Mouse (Mus musculus): ENCODE measurements around the gene Arid5b. TPM values are rescaled to one million over a fixed set of nuclear protein-coding genes. Genes with fewer than 3 reads are reported as not detected.
A peak's percentile ranks its signal among the peaks of the same experiment; 100 is the strongest.

Arid5b gene
- polyA plus RNA-seq, 1 experiment = 4.5 TPM

DNA sequence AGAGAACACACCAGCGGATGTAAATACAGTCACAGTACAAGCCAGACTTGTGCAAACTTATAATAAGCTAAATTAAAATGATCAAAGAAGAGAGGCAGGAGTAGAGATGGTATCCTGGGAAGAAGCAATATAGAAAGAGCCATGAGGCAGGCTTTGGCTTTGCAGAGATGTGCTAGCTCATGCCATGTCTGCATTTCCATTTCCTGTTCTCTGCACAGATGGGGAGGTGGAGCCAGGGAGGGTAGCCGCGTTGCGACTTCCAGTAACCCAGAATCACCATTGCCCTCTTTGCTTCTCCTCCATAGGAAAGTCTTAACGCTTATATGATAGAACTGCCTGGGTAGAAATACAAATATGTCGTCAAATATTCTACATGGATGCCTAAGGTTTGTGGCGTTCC, 74.7 kb downstream of the Arid5b start:
- 59% methylated on average over 7 of the region's 7 CpGs for WGBS
- TF ChIP-seq CTCF (IDR thresholded peaks at IDR 0.05; ENCODE audit: extremely low read depth, insufficient read depth, insufficient read length, insufficient replicate concordance) = no peak
- no peak for TF ChIP-seq POLR2A (IDR thresholded peaks at IDR 0.05; ENCODE audit: low read depth, low read length)
- no peak overlapping the region for H3K27ac ChIP-seq (ENCODE audit: insufficient read depth, low read length)
- peaks cover 2% of the 10 kb centered on the region; the same call in 1 of the 2 replicates for H3K36me3 ChIP-seq (ENCODE audit: control insufficient read depth, insufficient read depth, low read length)
- no peak for DNase-seq (ENCODE audit: low read depth in 1 of 2, low spot score in 2 of 2)
- no peaks in the 10 kb centered on the region for H3K27me3 ChIP-seq (ENCODE audit: control insufficient read depth, insufficient read depth, low read length)
- H3K4me3 ChIP-seq (ENCODE audit: extremely low read depth, insufficient read depth, insufficient read length) = no peak overlapping the region
- H3K4me1 ChIP-seq (ENCODE audit: control insufficient read depth, insufficient read depth, insufficient read length) = no peaks in the 10 kb centered on the region

DNA sequence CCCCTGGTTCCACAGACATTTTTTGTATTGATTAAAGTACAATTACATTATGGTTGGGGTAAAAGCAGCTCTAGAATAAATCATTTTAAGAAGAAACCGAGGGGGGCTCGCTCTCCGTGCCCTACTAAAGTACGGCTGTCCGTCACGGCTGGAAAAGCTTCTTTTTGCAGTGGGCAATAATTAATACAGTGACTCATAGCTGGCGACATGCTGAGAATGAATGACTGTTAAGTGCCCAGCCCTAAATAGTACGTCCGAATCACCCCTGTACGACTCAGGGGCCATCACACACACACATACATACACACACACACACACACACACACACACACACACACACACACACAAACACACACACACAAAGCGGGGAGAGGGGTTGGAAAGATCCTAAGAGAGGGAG, 75.2 kb downstream of the Arid5b start:
- H3K36me3 ChIP-seq (ENCODE audit: control insufficient read depth, insufficient read depth, low read length) = peaks cover 2% of the 10 kb centered on the region; the same call in 1 of the 2 replicates
- 92% methylated on average over 11 of the region's 11 CpGs for WGBS
- H3K27ac ChIP-seq (ENCODE audit: insufficient read depth, low read length) = no peak overlapping the region
- H3K4me1 ChIP-seq (ENCODE audit: control insufficient read depth, insufficient read depth, insufficient read length) = no peaks in the 10 kb centered on the region
- DNase-seq (ENCODE audit: low read depth in 1 of 2, low spot score in 2 of 2) = no peak
- H3K27me3 ChIP-seq (ENCODE audit: control insufficient read depth, insufficient read depth, low read length) = no peaks in the 10 kb centered on the region
- no peak for TF ChIP-seq POLR2A (IDR thresholded peaks at IDR 0.05; ENCODE audit: low read depth, low read length)
- H3K4me3 ChIP-seq (ENCODE audit: extremely low read depth, insufficient read depth, insufficient read length) = no peak overlapping the region

DNA sequence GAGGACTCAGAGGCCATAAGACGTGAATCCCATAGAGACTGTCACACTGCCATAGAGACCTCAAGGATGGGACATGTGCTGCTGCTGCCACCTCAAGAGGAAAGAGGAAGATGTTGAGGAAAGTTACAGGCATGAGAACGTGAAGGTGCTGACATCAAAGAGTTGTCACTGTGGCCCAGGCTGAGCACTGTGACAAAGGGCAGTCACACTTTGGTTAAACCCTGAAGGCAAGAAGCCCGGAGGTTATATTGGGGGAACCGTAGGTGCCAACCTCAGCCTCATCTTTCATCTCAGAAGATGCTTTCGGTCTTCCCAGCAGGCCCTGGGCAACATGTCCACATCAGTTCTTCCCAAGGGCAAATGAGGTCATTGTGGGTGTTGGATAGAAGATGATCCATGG, 79.1 kb downstream of the Arid5b start:
- Histone ChIP-seq H3K27ac (ENCODE audit: insufficient read depth, low read length) (no peak overlapping the region), H3K4me3 (ENCODE audit: extremely low read depth, insufficient read depth, insufficient read length) (no peak overlapping the region), H3K4me1 (ENCODE audit: control insufficient read depth, insufficient read depth, insufficient read length) (no peaks in the 10 kb centered on the region), H3K36me3 (ENCODE audit: control insufficient read depth, insufficient read depth, low read length) (peaks cover 4% of the 10 kb centered on the region; the same call in 1 of the 2 replicates), H3K27me3 (ENCODE audit: control insufficient read depth, insufficient read depth, low read length) (no peaks in the 10 kb centered on the region; the same call in 1 of the 2 replicates)
- no peak for TF ChIP-seq CTCF (IDR thresholded peaks at IDR 0.05; ENCODE audit: extremely low read depth, insufficient read depth, insufficient read length, insufficient replicate concordance)
- 85% methylated on average over 5 of the region's 5 CpGs for WGBS
- DNase-seq (ENCODE audit: low read depth in 1 of 2, low spot score in 2 of 2) = no peak

DNA sequence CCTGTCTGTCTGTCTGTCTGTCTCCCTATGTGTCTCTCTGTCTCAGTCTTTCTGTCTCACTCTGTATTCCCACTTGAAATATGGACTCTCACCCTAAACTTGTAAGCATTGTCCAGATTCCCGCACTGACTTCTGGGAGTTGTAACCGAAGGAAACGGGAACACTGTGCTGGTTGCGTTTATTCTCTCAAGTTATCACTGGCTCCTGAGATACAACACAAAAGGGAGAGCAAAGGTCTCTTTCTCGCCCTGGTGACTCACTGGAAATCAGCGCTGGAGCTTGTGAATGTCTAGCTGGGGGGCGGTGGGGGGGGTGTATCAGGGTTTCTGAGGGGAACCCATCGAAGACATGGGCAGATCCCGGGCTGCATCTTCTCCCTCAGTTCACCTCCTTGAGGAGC, 82.2 kb downstream of the Arid5b start:
- H3K27ac ChIP-seq (ENCODE audit: insufficient read depth, low read length) = no peak overlapping the region
- H3K36me3 ChIP-seq (ENCODE audit: control insufficient read depth, insufficient read depth, low read length) = peaks cover 1% of the 10 kb centered on the region; the same call in 1 of the 2 replicates
- peaks cover 6% of the 10 kb centered on the region; the same call in 1 of the 2 replicates for H3K4me1 ChIP-seq (ENCODE audit: control insufficient read depth, insufficient read depth, insufficient read length)
- no peaks in the 10 kb centered on the region; the same call in 1 of the 2 replicates for H3K27me3 ChIP-seq (ENCODE audit: control insufficient read depth, insufficient read depth, low read length)
- no peak for DNase-seq (ENCODE audit: low read depth in 1 of 2, low spot score in 2 of 2)
- 92% methylated on average over 9 of the region's 9 CpGs for WGBS
- H3K4me3 ChIP-seq (ENCODE audit: extremely low read depth, insufficient read depth, insufficient read length) = no peak overlapping the region
- TF ChIP-seq POLR2A (IDR thresholded peaks at IDR 0.05; ENCODE audit: low read depth, low read length) = no peak
- TF ChIP-seq CTCF (IDR thresholded peaks at IDR 0.05; ENCODE audit: extremely low read depth, insufficient read depth, insufficient read length, insufficient replicate concordance) = no peak

DNA sequence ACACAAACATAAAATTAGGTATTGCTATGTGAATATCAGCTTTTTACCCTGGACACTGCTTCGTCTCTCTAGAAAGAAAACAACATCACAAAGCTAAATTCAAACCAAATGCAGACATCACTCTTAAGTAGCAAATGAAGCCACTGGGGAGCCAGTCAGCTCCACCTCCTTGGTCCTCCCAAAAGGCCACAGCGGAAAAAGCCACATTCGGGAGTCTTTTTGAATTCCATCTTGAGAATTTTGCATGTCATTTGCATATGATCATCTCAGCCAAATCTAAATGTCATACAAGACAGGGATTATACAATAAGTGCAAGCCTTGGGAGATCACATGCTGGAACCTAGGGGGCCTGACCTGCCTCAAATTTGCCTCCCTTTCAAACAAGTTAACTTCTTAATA, 85.0 kb downstream of the Arid5b start:
- 84% methylated on average over 3 of the region's 3 CpGs for WGBS
- no peak for DNase-seq (ENCODE audit: low read depth in 1 of 2, low spot score in 2 of 2)
- no peaks in the 10 kb centered on the region; the same call in 1 of the 2 replicates for H3K27me3 ChIP-seq (ENCODE audit: control insufficient read depth, insufficient read depth, low read length)
- 0 out of 2 replicates have a peak, but pooled peaks cover 1% of the 10 kb centered on the region for H3K36me3 ChIP-seq (ENCODE audit: control insufficient read depth, insufficient read depth, low read length)
- peaks cover 6% of the 10 kb centered on the region; the same call in 1 of the 2 replicates for H3K4me1 ChIP-seq (ENCODE audit: control insufficient read depth, insufficient read depth, insufficient read length)
- TF ChIP-seq CTCF (IDR thresholded peaks at IDR 0.05; ENCODE audit: extremely low read depth, insufficient read depth, insufficient read length, insufficient replicate concordance) (no peak), POLR2A (IDR thresholded peaks at IDR 0.05; ENCODE audit: low read depth, low read length) (no peak)
- H3K27ac ChIP-seq (ENCODE audit: insufficient read depth, low read length) = no peak overlapping the region
- H3K4me3 ChIP-seq (ENCODE audit: extremely low read depth, insufficient read depth, insufficient read length) = no peak overlapping the region

DNA sequence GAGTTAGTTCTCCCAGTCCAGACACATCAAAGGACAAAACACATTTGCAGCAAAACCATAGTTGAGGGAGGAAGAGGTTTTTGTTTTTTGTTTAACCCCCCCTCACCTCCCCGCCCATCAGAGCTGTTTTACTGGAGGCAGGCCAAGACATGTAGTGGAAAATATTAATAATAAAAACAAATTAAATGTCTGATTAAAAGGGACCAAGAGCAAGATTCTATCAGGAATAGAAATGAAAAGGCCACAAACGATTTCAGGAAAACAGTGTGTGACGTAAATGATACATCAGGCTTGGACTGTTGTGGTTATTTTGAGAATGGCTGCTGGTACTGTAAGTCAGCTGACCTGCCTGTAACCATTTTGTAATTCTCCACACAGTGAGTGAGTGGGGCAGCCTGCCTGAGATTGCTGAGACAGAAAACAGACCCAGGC, 85.7 kb downstream of the Arid5b start:
- DNase-seq (ENCODE audit: low read depth in 1 of 2, low spot score in 2 of 2) = peak in 1 of 2 experiments; percentile 17
- H3K4me3 ChIP-seq (ENCODE audit: extremely low read depth, insufficient read depth, insufficient read length) = no peak overlapping the region
- peak overlapping the region; percentile 55; the same call in 1 of the 2 replicates for H3K27ac ChIP-seq (ENCODE audit: insufficient read depth, low read length)
- H3K4me1 ChIP-seq (ENCODE audit: control insufficient read depth, insufficient read depth, insufficient read length) = peaks cover 6% of the 10 kb centered on the region; the same call in 1 of the 2 replicates
- WGBS = 15% methylated on average over 3 of the region's 3 CpGs
- H3K36me3 ChIP-seq (ENCODE audit: control insufficient read depth, insufficient read depth, low read length) = 0 out of 2 replicates have a peak, but pooled peaks cover 1% of the 10 kb centered on the region
- H3K27me3 ChIP-seq (ENCODE audit: control insufficient read depth, insufficient read depth, low read length) = no peaks in the 10 kb centered on the region; the same call in 1 of the 2 replicates
- TF ChIP-seq POLR2A (IDR thresholded peaks at IDR 0.05; ENCODE audit: low read depth, low read length) (no peak), CTCF (IDR thresholded peaks at IDR 0.05; ENCODE audit: extremely low read depth, insufficient read depth, insufficient read length, insufficient replicate concordance) (no peak)

DNA sequence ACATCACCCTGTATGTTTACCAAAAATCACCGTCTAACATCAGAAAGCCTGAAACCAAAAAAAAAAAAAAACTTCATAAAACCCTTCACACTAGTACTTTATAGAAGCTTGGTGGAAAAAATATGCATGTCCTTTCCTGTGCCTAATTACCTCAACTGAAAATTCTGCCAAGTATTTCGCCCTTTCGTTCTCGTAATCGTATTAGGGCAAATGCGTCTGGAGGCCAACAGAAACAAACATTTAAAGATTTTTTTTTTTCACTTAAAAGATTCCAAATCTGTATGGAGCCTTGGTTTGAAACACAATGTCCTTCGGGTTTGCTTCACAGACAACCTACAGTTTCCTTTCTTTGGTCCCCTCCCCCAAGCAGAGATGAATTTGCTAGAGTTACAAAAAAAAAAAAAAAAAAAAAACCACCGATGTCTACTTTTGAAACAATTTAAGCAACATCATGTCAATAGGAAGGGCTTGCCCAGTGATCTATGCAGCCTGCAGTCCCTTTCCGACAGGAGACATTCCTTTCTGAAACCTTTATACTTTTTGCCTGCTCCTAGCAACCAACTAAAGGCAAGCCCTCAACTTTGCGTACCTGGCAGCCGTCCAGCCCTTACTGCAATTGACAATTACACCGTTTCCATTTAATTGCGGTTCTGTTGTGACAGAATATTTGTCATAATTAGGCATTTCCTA, 86.7 kb downstream of the Arid5b start:
- Histone ChIP-seq H3K27me3 (ENCODE audit: control insufficient read depth, insufficient read depth, low read length) (no peaks in the 10 kb centered on the region; the same call in 1 of the 2 replicates), H3K4me1 (ENCODE audit: control insufficient read depth, insufficient read depth, insufficient read length) (peaks cover 6% of the 10 kb centered on the region; the same call in 1 of the 2 replicates), H3K36me3 (ENCODE audit: control insufficient read depth, insufficient read depth, low read length) (peaks cover 2% of the 10 kb centered on the region; the same call in 1 of the 2 replicates), H3K27ac (ENCODE audit: insufficient read depth, low read length) (peak overlapping the region; percentile 69), H3K4me3 (ENCODE audit: extremely low read depth, insufficient read depth, insufficient read length) (peak overlapping the region; percentile 4; the same call in 1 of the 2 replicates)
- TF ChIP-seq POLR2A (IDR thresholded peaks at IDR 0.05; ENCODE audit: low read depth, low read length) (no peak), CTCF (IDR thresholded peaks at IDR 0.05; ENCODE audit: extremely low read depth, insufficient read depth, insufficient read length, insufficient replicate concordance) (no peak)
- 24% methylated on average over 13 of the region's 13 CpGs for WGBS
- peak; percentile 8 to 19 for DNase-seq (ENCODE audit: low read depth in 1 of 2, low spot score in 2 of 2)
